Mouse (Mus musculus) CH12.LX (cell line): ENCODE measurements around the gene Bsdc1.

Experiments
- BHLHE40 ChIP-seq: IDR thresholded peaks from 2 replicates; pipeline ENCODE4 v1.6.1; 2011; ENCODE audit warnings: mild to moderate bottlenecking, low read depth, low read length, improper control_type of control experiment
- CTCF ChIP-seq, 2 experiments: IDR thresholded peaks in 1 of 2; conservative IDR thresholded peaks in 1 of 2; 2 replicates each; pipeline ENCODE4 v1.5.1; 2011 to 2012; ENCODE audit warnings: low read depth in 2 of 2, low read length in 2 of 2, improper control_type of control experiment in 1 of 2, inconsistent platforms in 1 of 2, mild to moderate bottlenecking in 1 of 2, moderate library complexity in 1 of 2
- MAX ChIP-seq: IDR thresholded peaks from 2 replicates; pipeline ENCODE4 v1.6.1; 2011; ENCODE audit warnings: low read length, improper control_type of control experiment
- POLR2A ChIP-seq: IDR thresholded peaks from 2 replicates; pipeline ENCODE4 v1.6.1; 2011; ENCODE audit warnings: low read depth, mild to moderate bottlenecking, improper control_type of control experiment, low read length
- USF1 ChIP-seq: IDR thresholded peaks from 2 replicates; pipeline ENCODE4 v1.6.1; 2014; ENCODE audit warnings: low read depth, mild to moderate bottlenecking, inconsistent platforms, low read length, improper control_type of control experiment

GRCm38 (mm10) chr4:129447360-129447759 lies 14.0 kb upstream of the Bsdc1 start:
- TF ChIP-seq CTCF (conservative IDR thresholded peaks at IDR 0.05 in 1 of 2, IDR thresholded peaks at IDR 0.05 in 1 of 2; ENCODE audit: low read depth in 2 of 2, low read length in 2 of 2) (no peak), POLR2A (no peak), MAX (no peak), BHLHE40 (no peak), USF1 (no peak)
